Mouse (Mus musculus) embryonic fibroblast, embryonic 13.5 days (primary cell): ENCODE data around the gene Pak1ip1.

Source experiments
- CTCF ChIP-seq: IDR thresholded peaks from 2 replicates; pipeline ENCODE4 v1.5.1; 2011; ENCODE audit warnings: mild to moderate bottlenecking, control low read depth, low read length, moderate library complexity, borderline replicate concordance; ENCODE audit not compliant: insufficient read depth
- POLR2A ChIP-seq: IDR thresholded peaks from 2 replicates; pipeline ENCODE4 v1.6.1; 2011; ENCODE audit warnings: low read depth, mild to moderate bottlenecking, control low read depth, low read length, moderate library complexity

DNA sequence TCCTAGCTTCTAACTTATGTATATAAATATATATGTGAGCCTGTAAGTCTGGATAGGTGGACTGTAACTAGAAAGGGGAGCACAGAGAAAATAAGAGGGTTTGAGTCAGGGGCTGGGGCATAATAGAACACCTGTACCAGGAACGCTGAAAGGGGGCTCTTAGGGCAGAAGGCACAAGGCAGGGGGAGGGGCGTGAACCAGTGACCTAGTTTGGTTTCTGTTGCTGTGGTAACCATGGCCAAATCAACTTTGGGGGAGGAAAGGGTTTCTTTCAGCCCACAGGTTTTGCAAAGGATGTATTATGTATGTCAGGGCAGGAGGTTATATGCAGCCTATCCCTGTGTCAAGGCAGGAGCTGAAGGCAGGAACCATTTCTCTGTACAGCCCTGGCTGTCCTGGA is 29.0 kb upstream of the Pak1ip1 start:
- no peak for TF ChIP-seq CTCF
- TF ChIP-seq POLR2A, result no peak
